Mouse (Mus musculus): ENCODE measurements around the gene Bola1.
"Not testable (repeated sequence)": the region's sequence is repeated elsewhere in the genome, so short reads cannot be mapped to it uniquely, and the experiment has no call there.

Gene Bola1

GRCm38 (mm10) chr3:96219661-96220130, at the start of gene Bola1, which contains the start of gene Hist2h2ab:
TSS of gene Bola1 (minus strand) at chr3:96219709.
TSS of gene Hist2h2ab (plus strand) at chr3:96219865.
- DNase-seq = peak; percentile 66

GRCm38 (mm10) chr3:96268776-96269378, 49.4 kb upstream of the Bola1 start:
- DNase-seq = not testable (repeated sequence)

GRCm38 (mm10) chr3:96268051-96268775, 48.7 kb upstream of the Bola1 start, which contains the start of gene Hist2h3b:
TSS of gene Hist2h3b (plus strand) at chr3:96268654.
- peak; percentile 60 for DNase-seq

DNA sequence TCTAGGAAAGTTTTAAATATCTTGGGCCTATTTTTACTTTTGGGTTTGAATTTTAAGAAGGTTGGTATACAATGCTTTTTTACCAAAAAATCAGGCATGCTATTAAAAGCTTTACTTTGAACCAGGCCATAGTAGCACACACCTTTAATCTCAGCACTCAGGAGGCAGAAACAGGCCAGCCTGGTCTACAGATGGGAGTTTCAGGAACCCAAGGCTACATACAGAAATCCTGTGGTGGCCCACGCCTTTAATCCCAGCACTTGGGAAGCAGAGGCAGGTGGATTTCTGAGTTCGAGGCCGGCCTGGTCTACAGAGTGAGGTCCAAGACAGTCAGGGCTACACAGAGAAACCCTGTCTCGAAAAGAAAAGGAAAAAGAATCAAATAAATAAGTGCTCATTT, 48.0 kb upstream of the Bola1 start:
- no peak for DNase-seq

DNA sequence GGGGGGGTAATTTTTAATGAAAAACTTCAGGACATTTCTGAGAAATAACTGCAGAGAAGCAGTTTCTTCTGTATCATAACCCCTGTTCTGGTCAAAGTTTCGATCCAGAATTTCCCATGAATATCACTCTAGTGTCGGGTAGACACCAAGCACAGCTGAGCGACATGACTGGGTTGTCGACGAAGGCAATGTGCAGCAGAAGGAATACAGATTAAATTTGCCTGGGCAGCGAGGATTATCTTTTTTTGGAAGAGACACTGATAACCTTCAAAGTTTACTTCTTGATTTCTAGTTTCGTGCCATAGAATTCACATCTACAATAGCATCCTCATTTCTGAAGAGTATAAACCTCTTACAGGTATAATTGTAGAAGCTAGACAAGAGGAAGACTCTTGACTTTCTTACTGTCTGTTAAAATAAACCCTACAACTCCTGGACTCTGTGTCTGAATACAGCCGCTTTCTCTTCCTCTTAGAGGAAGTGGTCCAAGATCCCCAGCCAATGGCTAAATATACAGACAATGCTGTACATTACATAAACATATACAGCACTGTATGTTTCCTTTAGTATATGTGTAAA, 46.7 kb upstream of the Bola1 start:
- DNase-seq = no peak

DNA sequence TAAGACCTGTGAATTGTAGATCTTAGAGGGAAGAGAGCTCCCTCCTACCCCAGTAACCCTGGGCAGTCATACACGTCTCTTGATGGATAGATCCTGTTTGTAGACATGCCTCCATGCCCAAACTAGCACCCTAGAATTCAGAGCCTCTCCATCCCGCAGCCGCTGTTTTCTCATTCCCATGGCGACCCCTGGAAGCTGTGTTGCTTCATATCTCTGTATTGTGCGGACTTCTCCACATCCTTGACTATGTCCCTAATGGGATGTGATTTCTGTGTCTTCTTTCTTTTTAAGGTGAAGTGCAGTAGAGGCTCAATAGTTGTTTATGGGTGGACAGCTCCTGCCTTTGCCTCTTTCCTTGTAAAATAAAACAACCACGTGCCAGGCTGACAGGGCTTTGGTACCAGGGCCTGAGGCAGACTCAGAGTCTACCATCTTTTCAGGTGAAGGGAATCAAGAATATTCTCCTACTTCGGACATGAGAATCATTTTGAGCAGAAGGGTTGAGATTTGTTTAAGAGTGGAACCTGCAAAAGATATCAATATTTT, 45.0 kb upstream of the Bola1 start:
- no peak for DNase-seq

- DNase-seq = no peak
Observed at GRCm38 (mm10) chr3:96263558-96264403, 44.3 kb upstream of the Bola1 start.

- peak; percentile 91 for DNase-seq
Observed at GRCm38 (mm10) chr3:96262979-96263550, 43.6 kb upstream of the Bola1 start, which contains the start of gene Hist2h4. TSS of gene Hist2h4 (minus strand) at chr3:96263311.

GRCm38 (mm10) chr3:96262216-96262875, 42.8 kb upstream of the Bola1 start:
- DNase-seq = peak; percentile 71

DNA sequence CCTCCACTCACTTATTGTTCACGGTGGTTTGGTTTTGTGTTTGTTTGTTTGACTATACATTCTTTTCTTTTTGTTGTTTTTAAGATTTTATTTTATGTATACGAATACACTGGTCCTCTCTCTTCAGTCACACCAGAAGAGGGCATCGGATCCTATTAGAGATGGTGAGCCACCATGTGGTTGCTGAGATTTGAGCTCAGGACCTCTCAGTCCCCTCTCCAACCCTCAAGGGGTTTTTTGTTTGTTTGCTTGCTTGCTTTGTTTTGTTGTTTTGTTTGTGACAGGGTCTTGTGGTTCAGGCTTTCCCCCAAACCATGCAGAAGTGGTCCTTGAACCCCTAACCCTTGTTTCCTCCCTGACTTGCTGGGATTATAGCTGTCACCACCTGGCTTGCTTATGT, 42.1 kb upstream of the Bola1 start:
- no peak for DNase-seq

GRCm38 (mm10) chr3:96260220-96260619, 40.7 kb upstream of the Bola1 start:
- no peak for DNase-seq

DNA sequence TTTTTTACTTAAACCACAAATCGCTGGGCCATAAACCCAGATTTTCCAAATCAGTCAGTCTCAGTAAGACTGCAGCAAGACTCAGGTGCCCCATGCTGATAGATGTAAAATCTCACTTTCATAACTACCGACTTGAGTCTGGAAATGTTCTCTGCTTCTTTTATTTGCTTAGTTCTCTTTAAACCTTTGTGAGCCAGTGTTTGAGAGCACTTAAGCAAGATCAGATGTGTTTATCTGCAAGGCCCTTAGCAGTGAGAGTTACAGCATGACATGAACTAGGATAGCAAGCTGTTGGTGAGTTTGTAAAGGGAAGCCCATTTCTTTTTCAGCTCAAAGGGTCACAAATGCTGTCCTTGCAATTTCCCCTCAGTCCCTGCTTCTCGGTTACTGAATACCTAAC, 37.7 kb upstream of the Bola1 start:
- no peak for DNase-seq

GRCm38 (mm10) chr3:96255926-96256593, 36.6 kb upstream of the Bola1 start:
- DNase-seq = no peak

- no peak for DNase-seq
Observed at GRCm38 (mm10) chr3:96254683-96255355, 35.3 kb upstream of the Bola1 start.

DNA sequence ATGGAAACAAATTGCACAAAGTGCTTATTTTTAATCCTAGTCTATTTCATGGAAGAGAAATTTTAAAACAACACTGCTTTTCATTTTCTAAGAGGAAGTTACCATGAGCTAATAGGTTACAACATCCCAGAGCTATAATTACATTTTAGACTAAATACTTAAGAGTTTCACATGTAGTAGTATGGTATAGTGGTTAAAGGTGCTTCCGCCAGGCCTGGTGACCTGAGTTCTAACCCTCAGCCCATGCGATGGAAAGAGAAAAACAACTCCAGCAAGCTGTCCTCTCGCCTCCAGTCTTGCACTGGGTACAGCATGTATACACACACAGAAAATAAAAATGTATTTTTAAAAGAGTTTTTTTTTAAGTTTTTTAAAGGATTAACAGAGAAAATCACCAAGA, 32.3 kb upstream of the Bola1 start:
- DNase-seq = no peak

DNA sequence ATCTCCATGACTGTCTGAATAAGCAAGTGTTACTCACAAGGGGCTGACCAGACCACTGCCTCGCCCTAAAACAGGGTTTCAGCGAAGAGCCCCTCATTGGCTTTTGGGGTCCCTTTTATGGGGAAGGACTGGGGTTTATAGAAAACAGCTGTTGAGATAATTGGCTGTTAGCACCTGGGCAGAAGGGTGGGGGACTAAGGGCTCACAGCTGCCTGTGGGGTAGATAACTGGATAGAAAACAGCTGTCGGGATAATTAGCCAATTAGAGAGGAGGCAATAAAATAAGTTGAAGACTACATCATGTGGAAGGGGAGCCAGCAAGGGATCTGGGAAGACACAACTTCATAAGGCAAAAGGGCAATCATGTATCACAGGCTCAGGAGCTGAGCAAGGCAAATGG, 31.4 kb upstream of the Bola1 start:
- no peak for DNase-seq

- no peak for DNase-seq
Observed at GRCm38 (mm10) chr3:96249034-96249345, 29.5 kb upstream of the Bola1 start.

- no peak for DNase-seq
Observed at GRCm38 (mm10) chr3:96248141-96249033, 28.9 kb upstream of the Bola1 start.

DNA sequence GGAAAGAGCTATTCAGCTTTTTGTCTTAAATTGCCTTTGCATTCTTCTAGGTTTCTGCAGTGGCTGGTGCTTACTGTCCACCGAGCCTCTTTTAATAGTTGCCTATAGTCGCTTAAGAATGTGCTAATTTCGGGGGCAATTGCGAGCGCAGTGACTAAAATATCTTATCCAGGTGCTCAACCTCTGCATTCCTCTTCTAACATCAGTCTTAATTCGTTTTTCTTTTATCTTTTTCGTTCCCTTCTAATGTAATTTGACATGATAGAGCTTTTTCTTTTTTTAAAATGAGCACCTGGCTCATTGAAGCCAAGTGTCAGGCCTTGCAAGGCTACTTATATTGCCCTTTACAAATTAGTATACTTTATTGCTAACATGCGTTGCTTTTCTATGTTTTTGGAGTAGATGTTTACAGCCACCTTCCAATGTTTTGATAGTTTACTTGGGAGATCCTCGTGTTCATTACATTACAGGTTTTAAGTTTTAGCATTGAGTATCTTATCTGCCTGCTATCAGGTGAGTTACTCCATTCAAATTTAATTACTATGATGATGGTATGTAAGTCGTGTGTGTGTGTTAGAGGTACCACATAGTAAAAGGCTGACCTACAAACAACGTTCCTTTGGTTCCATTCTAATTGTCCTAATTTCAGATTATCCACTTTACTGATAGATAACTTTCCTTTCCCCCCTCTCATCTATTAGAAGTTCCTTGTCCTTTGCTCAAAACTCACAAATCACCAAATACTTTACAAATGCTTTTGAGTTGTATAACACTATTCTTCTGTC, 28.0 kb upstream of the Bola1 start:
- DNase-seq = no peak

All from right cerebral cortex, postnatal 14 days (tissue).